Mouse (Mus musculus): ENCODE results near the gene Ctu2. TPM values are rescaled to one million over a fixed set of nuclear protein-coding genes. Genes with fewer than 3 reads are reported as not detected.

The Ctu2 gene
- polyA plus RNA-seq, 1 experiment from 2014 or later = 75.7 TPM

- no peak overlapping the region for H3K4me3 ChIP-seq (ENCODE audit: low read depth, low read length)
- H3K9me3 ChIP-seq (ENCODE audit: control insufficient read depth, low read length) = no peaks in the 10 kb centered on the region
- no peak overlapping the region for H3K4me2 ChIP-seq (ENCODE audit: low read depth, low read length, severe bottlenecking)
- no peak overlapping the region for H3K27ac ChIP-seq (ENCODE audit: low read depth, low read length)
- H3K4me1 ChIP-seq (replicated peaks; ENCODE audit: control insufficient read depth, insufficient read depth, low read length) = no peaks in the 10 kb centered on the region
- no peak for ATAC-seq (replicated peaks; ENCODE audit: low FRiP score)
- no peak for DNase-seq (ENCODE audit: low spot score)
- peaks cover 9% of the 10 kb centered on the region for H3K36me3 ChIP-seq (ENCODE audit: control insufficient read depth, insufficient read depth, low read length)
- H3K27me3 ChIP-seq (ENCODE audit: control insufficient read depth, insufficient read depth, low read length) = no peaks in the 10 kb centered on the region
- 93% methylated on average over 12 of the region's 12 CpGs for whole genome bisulfite sequencing
- no peak overlapping the region for H3K9ac ChIP-seq (ENCODE audit: low read length)
These were observed 8.9 kb downstream of the Ctu2 start for GRCm38 (mm10) chr8:122484831-122485230.

- Histone ChIP-seq H3K9ac (ENCODE audit: low read length) (no peak overlapping the region), H3K27ac (ENCODE audit: low read depth, low read length) (no peak overlapping the region), H3K4me3 (ENCODE audit: low read depth, low read length) (no peak overlapping the region), H3K9me3 (ENCODE audit: control insufficient read depth, low read length) (no peaks in the 10 kb centered on the region), H3K27me3 (ENCODE audit: control insufficient read depth, insufficient read depth, low read length) (no peaks in the 10 kb centered on the region), H3K4me1 (replicated peaks; ENCODE audit: control insufficient read depth, insufficient read depth, low read length) (no peaks in the 10 kb centered on the region), H3K36me3 (ENCODE audit: control insufficient read depth, insufficient read depth, low read length) (peaks cover 7% of the 10 kb centered on the region), H3K4me2 (ENCODE audit: low read depth, low read length, severe bottlenecking) (no peak overlapping the region)
- ATAC-seq (replicated peaks; ENCODE audit: low FRiP score) (no peak), DNase-seq (ENCODE audit: low spot score) (no peak)
- 93% methylated on average over 9 of the region's 9 CpGs for WGBS
These were observed 12.4 kb downstream of the Ctu2 start for GRCm38 (mm10) chr8:122488387-122488786.

GRCm38 (mm10) chr8:122497016-122497734 is 21.2 kb downstream of the Ctu2 start:
- H3K27ac ChIP-seq (ENCODE audit: low read depth, low read length) = no peak overlapping the region
- H3K4me3 ChIP-seq (ENCODE audit: low read depth, low read length) = no peak overlapping the region
- no peaks in the 10 kb centered on the region for H3K4me1 ChIP-seq (replicated peaks; ENCODE audit: control insufficient read depth, insufficient read depth, low read length)
- DNase-seq (ENCODE audit: low spot score) = no peak
- H3K36me3 ChIP-seq (ENCODE audit: control insufficient read depth, insufficient read depth, low read length) = no peaks in the 10 kb centered on the region
- no peaks in the 10 kb centered on the region for H3K27me3 ChIP-seq (ENCODE audit: control insufficient read depth, insufficient read depth, low read length)
- no peaks in the 10 kb centered on the region for H3K9me3 ChIP-seq (ENCODE audit: control insufficient read depth, low read length)
- no peak overlapping the region for H3K4me2 ChIP-seq (ENCODE audit: low read depth, low read length, severe bottlenecking)
- H3K9ac ChIP-seq (ENCODE audit: low read length) = no peak overlapping the region
- 89% methylated on average over 12 of the region's 12 CpGs for WGBS
- no peak for ATAC-seq (replicated peaks; ENCODE audit: low FRiP score)

- H3K36me3 ChIP-seq (ENCODE audit: control insufficient read depth, insufficient read depth, low read length) = no peaks in the 10 kb centered on the region
- no peaks in the 10 kb centered on the region for H3K9me3 ChIP-seq (ENCODE audit: control insufficient read depth, low read length)
- no peak overlapping the region for H3K9ac ChIP-seq (ENCODE audit: low read length)
- H3K4me2 ChIP-seq (ENCODE audit: low read depth, low read length, severe bottlenecking) = no peak overlapping the region
- H3K4me3 ChIP-seq (ENCODE audit: low read depth, low read length) = no peak overlapping the region
- ATAC-seq (replicated peaks; ENCODE audit: low FRiP score) (no peak), DNase-seq (ENCODE audit: low spot score) (no peak)
- 73% methylated on average over 17 of the region's 17 CpGs for WGBS
- H3K27ac ChIP-seq (ENCODE audit: low read depth, low read length) = no peak overlapping the region
- no peaks in the 10 kb centered on the region for H3K4me1 ChIP-seq (replicated peaks; ENCODE audit: control insufficient read depth, insufficient read depth, low read length)
- H3K27me3 ChIP-seq (ENCODE audit: control insufficient read depth, insufficient read depth, low read length) = no peaks in the 10 kb centered on the region
These were observed 22.0 kb downstream of the Ctu2 start for GRCm38 (mm10) chr8:122497912-122498311.

- no peaks in the 10 kb centered on the region; the same call in 1 of the 2 replicates for H3K4me1 ChIP-seq (replicated peaks; ENCODE audit: control insufficient read depth, insufficient read depth, low read length)
- H3K4me2 ChIP-seq (ENCODE audit: low read depth, low read length, severe bottlenecking) = no peak overlapping the region
- DNase-seq (ENCODE audit: low spot score) (peak; percentile 85), ATAC-seq (replicated peaks; ENCODE audit: low FRiP score) (0 out of 2 replicates have a peak, but pooled peaks have one; percentile 56)
- H3K27ac ChIP-seq (ENCODE audit: low read depth, low read length) = no peak overlapping the region
- H3K4me3 ChIP-seq (ENCODE audit: low read depth, low read length) = no peak overlapping the region
- no peak overlapping the region for H3K9ac ChIP-seq (ENCODE audit: low read length)
- H3K36me3 ChIP-seq (ENCODE audit: control insufficient read depth, insufficient read depth, low read length) = no peaks in the 10 kb centered on the region
- no peaks in the 10 kb centered on the region for H3K27me3 ChIP-seq (ENCODE audit: control insufficient read depth, insufficient read depth, low read length)
- 40% methylated on average over 10 of the region's 10 CpGs for WGBS
- H3K9me3 ChIP-seq (ENCODE audit: control insufficient read depth, low read length) = no peaks in the 10 kb centered on the region
These were observed 24.9 kb downstream of the Ctu2 start for GRCm38 (mm10) chr8:122500856-122501255.

- WGBS = 88% methylated on average over 16 of the region's 16 CpGs
- no peak overlapping the region for H3K27ac ChIP-seq (ENCODE audit: low read depth, low read length)
These were observed 35.6 kb downstream of the Ctu2 start for GRCm38 (mm10) chr8:122511552-122511951.

GRCm38 (mm10) chr8:122512392-122512791 is 36.4 kb downstream of the Ctu2 start:
- H3K4me1 ChIP-seq (replicated peaks; ENCODE audit: control insufficient read depth, insufficient read depth, low read length) = peaks cover 1% of the 10 kb centered on the region
- no peak overlapping the region for H3K4me2 ChIP-seq (ENCODE audit: low read depth, low read length, severe bottlenecking)
- no peaks in the 10 kb centered on the region for H3K9me3 ChIP-seq (ENCODE audit: control insufficient read depth, low read length)
- no peak overlapping the region for H3K27ac ChIP-seq (ENCODE audit: low read depth, low read length)
- no peaks in the 10 kb centered on the region for H3K27me3 ChIP-seq (ENCODE audit: control insufficient read depth, insufficient read depth, low read length)
- H3K9ac ChIP-seq (ENCODE audit: low read length) = no peak overlapping the region
- H3K36me3 ChIP-seq (ENCODE audit: control insufficient read depth, insufficient read depth, low read length) = no peaks in the 10 kb centered on the region
- 88% methylated on average over 7 of the region's 7 CpGs for WGBS
- DNase-seq (ENCODE audit: low spot score) = no peak
- no peak for ATAC-seq (replicated peaks; ENCODE audit: low FRiP score)
- H3K4me3 ChIP-seq (ENCODE audit: low read depth, low read length) = no peak overlapping the region

More at GRCm38 (mm10) chr8:122511552-122511951, 35.6 kb downstream of the Ctu2 start:
- ATAC-seq (replicated peaks; ENCODE audit: low FRiP score) = no peak
- no peak for DNase-seq (ENCODE audit: low spot score)
- Histone ChIP-seq H3K27me3 (ENCODE audit: control insufficient read depth, insufficient read depth, low read length) (no peaks in the 10 kb centered on the region), H3K4me1 (replicated peaks; ENCODE audit: control insufficient read depth, insufficient read depth, low read length) (no peaks in the 10 kb centered on the region), H3K4me2 (ENCODE audit: low read depth, low read length, severe bottlenecking) (no peak overlapping the region), H3K9ac (ENCODE audit: low read length) (no peak overlapping the region), H3K4me3 (ENCODE audit: low read depth, low read length) (no peak overlapping the region), H3K36me3 (ENCODE audit: control insufficient read depth, insufficient read depth, low read length) (no peaks in the 10 kb centered on the region), H3K9me3 (ENCODE audit: control insufficient read depth, low read length) (no peaks in the 10 kb centered on the region)

GRCm38 (mm10) chr8:122515699-122516098 is 39.8 kb downstream of the Ctu2 start:
- peaks cover 9% of the 10 kb centered on the region for H3K4me1 ChIP-seq (replicated peaks; ENCODE audit: control insufficient read depth, insufficient read depth, low read length)
- DNase-seq (ENCODE audit: low spot score) = no peak

More at GRCm38 (mm10) chr8:122515699-122516098, 39.8 kb downstream of the Ctu2 start:
- Histone ChIP-seq H3K36me3 (ENCODE audit: control insufficient read depth, insufficient read depth, low read length) (no peaks in the 10 kb centered on the region), H3K4me2 (ENCODE audit: low read depth, low read length, severe bottlenecking) (no peak overlapping the region), H3K27ac (ENCODE audit: low read depth, low read length) (no peak overlapping the region), H3K9me3 (ENCODE audit: control insufficient read depth, low read length) (no peaks in the 10 kb centered on the region), H3K4me3 (ENCODE audit: low read depth, low read length) (no peak overlapping the region), H3K9ac (ENCODE audit: low read length) (no peak overlapping the region), H3K27me3 (ENCODE audit: control insufficient read depth, insufficient read depth, low read length) (no peaks in the 10 kb centered on the region)
- WGBS = 94% methylated on average over 14 of the region's 14 CpGs
- no peak for ATAC-seq (replicated peaks; ENCODE audit: low FRiP score)

Measured in forebrain, embryonic 11.5 days (tissue).